Mouse (Mus musculus) frontal cortex, adult 2 months (tissue): ENCODE measurements around the gene Gm21119. TPM values are rescaled to one million over a fixed set of nuclear protein-coding genes. Genes with fewer than 3 reads are reported as not detected.
"Not testable (repeated sequence)": the region's sequence is repeated elsewhere in the genome, so short reads cannot be mapped to it uniquely, and the experiment has no call there.

Experiments used
- DNase-seq, 2 experiments: peaks; one replicate each; pipeline ENCODE4 v3.0.0; 2022; ENCODE audit warnings: low spot score in 1 of 2; ENCODE audit errors: extremely low spot score in 1 of 2
- polyA plus RNA-seq: library from polyadenylated mRNA; depleted of rRNA; stranded (reverse); fragments of >200 nt; gene quantifications from 2 replicates; pipeline ENCODE4 v1.2.3, GENCODE M21; 2012

Gm21119 gene
- polyA plus RNA-seq, 1 experiment, result 1.3 TPM

DNA sequence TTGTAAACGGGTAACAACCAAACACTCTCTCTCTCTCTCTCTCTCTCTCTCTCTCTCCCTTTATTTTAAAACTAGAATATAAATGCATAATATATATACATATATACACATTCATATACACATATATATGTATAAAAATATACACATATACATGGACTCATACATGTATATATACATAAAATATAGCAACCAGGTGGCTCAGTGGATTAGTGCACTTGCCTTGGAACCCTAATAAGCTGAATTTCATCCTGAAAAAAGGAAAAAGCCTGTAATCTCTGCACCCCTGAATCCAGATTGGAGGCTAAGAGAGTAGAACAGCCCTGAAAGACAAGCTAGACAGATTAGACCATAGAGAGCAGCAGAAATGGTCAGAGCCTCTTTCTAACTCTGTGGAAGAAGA, 28.8 kb downstream of the Gm21119 start:
- DNase-seq, result peak; percentile 3 to 5

DNA sequence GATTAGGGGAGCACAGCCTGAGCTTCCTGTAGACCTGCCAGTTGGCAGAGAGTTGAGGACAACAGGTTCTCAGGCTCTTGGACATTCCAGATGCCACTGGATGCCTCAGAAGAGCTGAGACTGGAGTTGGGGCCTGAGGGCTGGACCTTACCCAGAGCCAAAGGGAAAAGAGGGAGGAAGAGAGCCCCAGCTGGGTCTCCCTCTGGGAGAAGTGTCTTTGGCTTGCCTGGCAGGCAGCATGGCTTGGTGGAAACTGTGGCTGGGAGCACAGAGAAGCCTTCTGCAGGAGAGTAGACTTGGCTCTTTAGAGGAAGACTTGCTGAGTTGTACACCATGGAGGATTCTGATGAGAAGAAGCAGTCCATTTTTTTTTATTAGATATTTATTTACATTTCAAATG, 38.3 kb downstream of the Gm21119 start:
- not testable (repeated sequence) for DNase-seq

DNA sequence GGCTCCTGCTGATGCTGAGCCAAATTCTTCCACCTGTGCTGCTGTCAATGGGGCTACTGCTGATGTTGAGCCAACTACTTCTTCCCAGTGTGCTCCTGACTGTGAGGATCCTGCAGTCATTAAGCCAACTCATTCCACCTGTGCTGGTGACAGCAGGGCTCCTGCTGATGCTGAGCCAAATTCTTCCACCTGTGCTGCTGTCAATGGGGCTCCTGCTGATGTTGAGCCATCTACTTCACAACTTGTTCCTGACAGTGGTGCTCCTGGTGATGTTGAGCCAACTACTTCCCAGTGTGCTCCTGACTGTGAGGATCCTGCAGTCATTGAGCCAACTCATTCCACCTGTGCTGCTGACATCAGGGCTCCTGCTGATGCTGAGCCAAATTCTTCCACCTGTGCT, 63.7 kb downstream of the Gm21119 start:
- not testable (repeated sequence) for DNase-seq
